Mouse (Mus musculus): Measurements from ENCODE around the gene Tspo.

Gene Tspo

GRCm38 (mm10) chr15:83582931-83583330 is 19.5 kb downstream of the Tspo start:
- DNase-seq (ENCODE audit: low read depth, low spot score) = no peak

GRCm38 (mm10) chr15:83583419-83584156 is 20.2 kb downstream of the Tspo start:
- peak; percentile 55 for DNase-seq (ENCODE audit: low read depth, low spot score)

- no peak for DNase-seq (ENCODE audit: low read depth, low spot score)
Observed at GRCm38 (mm10) chr15:83584741-83585220, 21.4 kb downstream of the Tspo start.

GRCm38 (mm10) chr15:83590841-83591240 is 27.4 kb downstream of the Tspo start:
- DNase-seq (ENCODE audit: low read depth, low spot score) = no peak

GRCm38 (mm10) chr15:83591758-83592157 is 28.4 kb downstream of the Tspo start:
- no peak for DNase-seq (ENCODE audit: low read depth, low spot score)

- no peak for DNase-seq (ENCODE audit: low read depth, low spot score)
Observed at GRCm38 (mm10) chr15:83592260-83593188, 29.1 kb downstream of the Tspo start.

- no peak for DNase-seq (ENCODE audit: low read depth, low spot score)
Observed at GRCm38 (mm10) chr15:83593189-83593585, 29.8 kb downstream of the Tspo start.

GRCm38 (mm10) chr15:83593702-83594512 is 30.5 kb downstream of the Tspo start:
- DNase-seq (ENCODE audit: low read depth, low spot score) = no peak

GRCm38 (mm10) chr15:83594513-83595363 is 31.3 kb downstream of the Tspo start, which contains the start of gene Ttll12:
TSS of gene Ttll12 (minus strand) at chr15:83595157.
- DNase-seq (ENCODE audit: low read depth, low spot score) = peak; percentile 98

- no peak for DNase-seq (ENCODE audit: low read depth, low spot score)
Observed at GRCm38 (mm10) chr15:83595364-83595711, 31.9 kb downstream of the Tspo start.

- DNase-seq (ENCODE audit: low read depth, low spot score) = no peak
Observed at GRCm38 (mm10) chr15:83596833-83597232, 33.4 kb downstream of the Tspo start.

GRCm38 (mm10) chr15:83601185-83601584 is 37.8 kb downstream of the Tspo start:
- DNase-seq (ENCODE audit: low read depth, low spot score) = no peak

- no peak for DNase-seq (ENCODE audit: low read depth, low spot score)
Observed at GRCm38 (mm10) chr15:83602372-83603045, 39.1 kb downstream of the Tspo start.

- no peak for DNase-seq (ENCODE audit: low read depth, low spot score)
Observed at GRCm38 (mm10) chr15:83603046-83603396, 39.6 kb downstream of the Tspo start.

GRCm38 (mm10) chr15:83603426-83603825 is 40.0 kb downstream of the Tspo start:
- DNase-seq (ENCODE audit: low read depth, low spot score) = no peak

GRCm38 (mm10) chr15:83606216-83606615 is 42.8 kb downstream of the Tspo start:
- DNase-seq (ENCODE audit: low read depth, low spot score) = no peak

GRCm38 (mm10) chr15:83606700-83607099 is 43.3 kb downstream of the Tspo start:
- no peak for DNase-seq (ENCODE audit: low read depth, low spot score)

GRCm38 (mm10) chr15:83607115-83607802 is 43.9 kb downstream of the Tspo start:
- peak; percentile 70 for DNase-seq (ENCODE audit: low read depth, low spot score)

- DNase-seq (ENCODE audit: low read depth, low spot score) = no peak
Observed at GRCm38 (mm10) chr15:83615245-83615644, 51.9 kb downstream of the Tspo start.

Measured in retina, postnatal 7 days (tissue).